8 mouse cellular contexts compared by ENCODE assay signal in the genomic region with DNA sequence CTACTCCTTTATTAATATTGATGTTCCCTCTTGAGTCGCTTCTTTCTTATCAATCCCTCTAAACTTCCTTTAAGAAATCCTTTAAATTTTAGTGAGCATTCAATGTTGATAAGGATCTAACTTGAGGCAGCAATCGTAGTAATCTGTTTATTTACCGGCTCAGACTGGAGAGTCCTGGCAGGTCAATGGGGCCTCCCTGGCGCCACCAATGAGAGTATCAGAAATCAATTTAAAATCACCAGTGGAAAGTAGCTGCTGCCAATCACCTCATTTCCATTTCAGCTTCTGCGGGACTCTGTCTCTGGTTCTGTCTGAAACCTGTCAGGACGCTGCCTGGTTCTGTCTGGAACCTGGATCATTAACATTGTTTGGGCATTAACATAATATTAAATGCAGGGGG. TPM values are rescaled to one million over a fixed set of nuclear protein-coding genes. Genes with fewer than 3 reads are reported as not detected.
DNase-seq lines count a peak whose midpoint lies in the region; ATAC-seq and TF ChIP-seq lines count a peak whose summit lies in the region.

No protein-coding gene starts in this region.

- no peaks in the 10 kb centered on the region for H3K9me3 ChIP-seq in hindbrain, embryonic 16.5 days (ENCODE audit: control insufficient read depth, low read length)
- no peaks in the 10 kb centered on the region for H3K9me3 ChIP-seq in liver, embryonic 12.5 days (replicated peaks)

- H3K9ac ChIP-seq in hindbrain, embryonic 16.5 days (ENCODE audit: low read depth, low read length), result no peak overlapping the region
- H3K9ac ChIP-seq in liver, embryonic 12.5 days, result no peak overlapping the region

- no peak for TF ChIP-seq CTCF in gastrocnemius, adult 2 months (IDR thresholded peaks at IDR 0.05)
- no peak for TF ChIP-seq CTCF in bone marrow macrophage, adult 2 months (IDR thresholded peaks at IDR 0.05; ENCODE audit: low read depth, low read length)
- TF ChIP-seq CTCF in cerebellum, adult 2 months (IDR thresholded peaks at IDR 0.05; ENCODE audit: borderline replicate concordance, insufficient read depth, low read depth, low read length), result no peak

- no peak for TF ChIP-seq POLR2A in bone marrow macrophage, adult 2 months (IDR thresholded peaks at IDR 0.05; ENCODE audit: borderline replicate concordance, low read depth, low read length)
- no peak for TF ChIP-seq POLR2A in cerebellum, adult 2 months (IDR thresholded peaks at IDR 0.05; ENCODE audit: borderline replicate concordance, insufficient read depth, low read length)

- no peaks in the 10 kb centered on the region for H3K27me3 ChIP-seq in hindbrain, embryonic 16.5 days (replicated peaks; ENCODE audit: control insufficient read depth, insufficient read depth, low read length)
- H3K27me3 ChIP-seq in liver, embryonic 12.5 days (replicated peaks), result no peaks in the 10 kb centered on the region; the same call in 1 of the 2 replicates
- H3K27me3 ChIP-seq in cerebellum, adult 2 months (ENCODE audit: control insufficient read depth, insufficient read depth, low read length), result no peaks in the 10 kb centered on the region

- 36% methylated on average over 6 of the region's 6 CpGs for WGBS in hindbrain, embryonic 16.5 days
- WGBS in liver, embryonic 12.5 days (ENCODE audit: insufficient replicate concordance), result 13% methylated on average over 6 of the region's 6 CpGs
- WGBS in cerebellum, adult 2 months, result 52% methylated on average over 6 of the region's 6 CpGs

- no peak for DNase-seq in gastrocnemius, adult 2 months
- DNase-seq in gastrocnemius, adult 8-10 months (ENCODE audit: low spot score in 2 of 2), result no peak
- DNase-seq in cerebellum, adult 2 months, result no peak
- DNase-seq in left cerebral cortex, postnatal 4 days, result no peak
- no peak for DNase-seq in thymus, postnatal 25 days

- peak overlapping the region; percentile 56 for H3K4me2 ChIP-seq in hindbrain, embryonic 16.5 days (ENCODE audit: low read length)
- peak overlapping the region; percentile 64 for H3K4me2 ChIP-seq in liver, embryonic 12.5 days

- H3K27ac ChIP-seq in gastrocnemius, adult 2 months, result peak overlapping the region; percentile 95
- H3K27ac ChIP-seq in bone marrow macrophage, adult 2 months (ENCODE audit: insufficient read depth, low read depth, low read length), result peak overlapping the region; percentile 83
- no peak overlapping the region for H3K27ac ChIP-seq in hindbrain, embryonic 16.5 days (ENCODE audit: low read depth, low read length)
- no peak overlapping the region for H3K27ac ChIP-seq in liver, embryonic 12.5 days
- no peak overlapping the region for H3K27ac ChIP-seq in cerebellum, adult 2 months (ENCODE audit: insufficient read depth, low read length)

- no peaks in the 10 kb centered on the region for H3K36me3 ChIP-seq in hindbrain, embryonic 16.5 days (ENCODE audit: control insufficient read depth, insufficient read depth, low read length)
- H3K36me3 ChIP-seq in liver, embryonic 12.5 days, result no peaks in the 10 kb centered on the region

- H3K4me1 ChIP-seq in bone marrow macrophage, adult 2 months (ENCODE audit: control insufficient read depth, insufficient read depth, low read length), result peaks cover 21% of the 10 kb centered on the region
- H3K4me1 ChIP-seq in hindbrain, embryonic 16.5 days (ENCODE audit: control insufficient read depth, insufficient read depth, low read depth, low read length), result no peaks in the 10 kb centered on the region; the same call in none of the 2 replicates
- H3K4me1 ChIP-seq in liver, embryonic 12.5 days, result peaks cover 13% of the 10 kb centered on the region; the same call in 1 of the 2 replicates
- H3K4me1 ChIP-seq in cerebellum, adult 2 months (ENCODE audit: control insufficient read depth, insufficient read depth, low read length), result peaks cover 4% of the 10 kb centered on the region; the same call in 1 of the 2 replicates

- intact Hi-C loops in gastrocnemius, adult 2 months (cut with DNase I), result no loop called here
- intact Hi-C loops in left cerebral cortex, postnatal 4 days (cut with DNase I), result loop anchor here (5.0 kb wide), 1 partner anchor 1049 kb away; no protein-coding TSS in a partner anchor

- peak overlapping the region; percentile 91 for H3K4me3 ChIP-seq in gastrocnemius, adult 2 months
- H3K4me3 ChIP-seq in bone marrow macrophage, adult 2 months (ENCODE audit: insufficient read depth, low read length), result peak overlapping the region; percentile 77
- H3K4me3 ChIP-seq in hindbrain, embryonic 16.5 days (ENCODE audit: low read length), result no peak overlapping the region
- H3K4me3 ChIP-seq in liver, embryonic 12.5 days, result peak overlapping the region; percentile 53
- H3K4me3 ChIP-seq in cerebellum, adult 2 months (replicated peaks; ENCODE audit: insufficient read depth, low read depth, low read length), result no peak overlapping the region

- ATAC-seq in hindbrain, embryonic 16.5 days, result no peak
- no peak for ATAC-seq in liver, embryonic 12.5 days

RNA-seq across cellular contexts. Expression of gene Il15, which starts 1.5 kb away (rescaled TPM):
- 10 to 100 TPM in 1 of 2 experiments, 1 to 10 TPM in 1; 3.8 to 14.4 TPM for total RNA-seq in gastrocnemius, adult 2 months (2021)
- total RNA-seq in gastrocnemius, adult 8-10 months (2022), result 10 to 100 TPM in 2 of 4 experiments, 1 to 10 TPM in 2; 5.9 to 16.7 (median 12.7) TPM
- 62.8 and 71.2 TPM in 2 replicates for polyA plus RNA-seq in bone marrow macrophage, adult 2 months (2012; ENCODE audit: insufficient read depth, insufficient read length, missing spikeins)
- 1.8 and 2.1 TPM in 2 replicates for polyA plus RNA-seq in hindbrain, embryonic 16.5 days (2015; fragmentation: Nextera tagmentation; extraction: Ambion mirVana)
- 3.6 and 3.8 TPM in 2 replicates for polyA plus RNA-seq in liver, embryonic 12.5 days (2016; fragmentation: Nextera tagmentation; extraction: Ambion mirVana)
- polyA plus RNA-seq in cerebellum, adult 2 months (2012; rRNA removed), result 4.2 and 5.4 TPM in 2 replicates
- total RNA-seq in left cerebral cortex, postnatal 4 days (2021), result 1 to 10 TPM in 1 of 2 experiments, not detected in 1; 1.3 TPM

Comparison
In these comparisons a context has a peak if more than half of its experiments do, and no peak if none do; other contexts are left out.
1. H3K27ac ChIP-seq: peak in gastrocnemius, adult 2 months (single experiment) and bone marrow macrophage, adult 2 months (single experiment); none in hindbrain, embryonic 16.5 days (single experiment), liver, embryonic 12.5 days (single experiment) and cerebellum, adult 2 months (single experiment).
2. H3K4me3 ChIP-seq: peak in gastrocnemius, adult 2 months (single experiment), bone marrow macrophage, adult 2 months (single experiment) and liver, embryonic 12.5 days (single experiment); none in hindbrain, embryonic 16.5 days (single experiment) and cerebellum, adult 2 months (single experiment).
3. RNA of gene Il15, which starts 1.5 kb away (polyA plus RNA-seq): 62.8 to 71.2 TPM in bone marrow macrophage, adult 2 months; 4.2 to 5.4 TPM in cerebellum, adult 2 months, 3.6 to 3.8 TPM in liver, embryonic 12.5 days and 1.8 to 2.1 TPM in hindbrain, embryonic 16.5 days; every median in the first group is over 10 times any median in the second.